Mouse (Mus musculus) forebrain, embryonic 11.5 days (tissue): ENCODE results near the gene Prr22. TPM values are rescaled to one million over a fixed set of nuclear protein-coding genes. Genes with fewer than 3 reads are reported as not detected.

Source experiments
- ATAC-seq: fragments of 200-750 bp; cut with Nextera tagmentation; replicated peaks from 2 replicates; pipeline ENCODE4 v1.8.0; 2017; ENCODE audit warnings: moderate TSS enrichment; ENCODE audit not compliant: low FRiP score
- DNase-seq: peaks from one replicate; pipeline ENCODE4 v3.0.0-alpha.2; 2017; ENCODE audit warnings: low spot score
- H3K27ac ChIP-seq: fragments of 300-500 bp; sonication (generic); 2 replicates; pipeline ENCODE4 v1.5.1; 2014; ENCODE audit warnings: low read depth, low read length
- H3K27me3 ChIP-seq: fragments of 300-500 bp; sonication (generic); 2 replicates; pipeline ENCODE4 v1.6.1; 2014; ENCODE audit warnings: mild to moderate bottlenecking, low read length, mixed read lengths; ENCODE audit not compliant: control insufficient read depth, insufficient read depth
- H3K36me3 ChIP-seq: fragments of 300-500 bp; sonication (generic); 2 replicates; pipeline ENCODE4 v1.6.1; 2014; ENCODE audit warnings: mild to moderate bottlenecking, low read length, moderate library complexity, mixed read lengths; ENCODE audit not compliant: control insufficient read depth, insufficient read depth
- H3K4me1 ChIP-seq: fragments of 300-500 bp; sonication (generic); replicated peaks from 2 replicates; pipeline ENCODE4 v1.6.1; 2014; ENCODE audit warnings: low read length, mixed read lengths; ENCODE audit not compliant: control insufficient read depth, insufficient read depth
- H3K4me2 ChIP-seq: fragments of 300-500 bp; sonication (generic); 2 replicates; pipeline ENCODE4 v1.6.1; 2014; ENCODE audit warnings: low read depth, mild to moderate bottlenecking, low read length, moderate library complexity, mixed read lengths; ENCODE audit not compliant: severe bottlenecking
- H3K4me3 ChIP-seq: fragments of 300-500 bp; sonication (generic); 2 replicates; pipeline ENCODE4 v1.5.1; 2014; ENCODE audit warnings: low read depth, low read length
- H3K9ac ChIP-seq: fragments of 300-500 bp; sonication (generic); 2 replicates; pipeline ENCODE4 v1.6.1; 2014; ENCODE audit warnings: low read length
- H3K9me3 ChIP-seq: fragments of 300-500 bp; sonication (generic); 2 replicates; pipeline ENCODE4 v1.6.1; 2016; ENCODE audit warnings: low read length, mixed read lengths; ENCODE audit not compliant: control insufficient read depth
- WGBS: fragments of 180-500 bp; shearing (Covaris S2); extraction: QIAGEN DNeasy Blood & Tissue Kit; methylation state at CpG from one replicate; pipeline ENCODE4 v1.1.7; 2014; 5-methylcytosine and 5-hydroxymethylcytosine counted together
- polyA plus RNA-seq: library from polyadenylated mRNA; unstranded; fragments of >200 nt; fragmentation: Nextera tagmentation; extraction: Ambion mirVana; gene quantifications from 2 replicates; pipeline ENCODE4 v1.2.1, GENCODE M21; 2014

Prr22 gene
- 1.3 and 1.8 TPM in 2 replicates for polyA plus RNA-seq

GRCm38 (mm10) chr17:56769950-56770349, at the start of gene Prr22:
Prr22 (plus strand) TSS chr17:56770250.
- peaks cover 12% of the 10 kb centered on the region; the same call in 1 of the 2 replicates for H3K36me3 ChIP-seq
- ATAC-seq = no peak

GRCm38 (mm10) chr17:56722441-56722840, 47.6 kb upstream of the Prr22 start:
- ATAC-seq (no peak), DNase-seq (no peak)
- WGBS = 93% methylated on average over 5 of the region's 5 CpGs
- H3K27me3 ChIP-seq = no peaks in the 10 kb centered on the region
- H3K4me3 ChIP-seq = no peak overlapping the region
- peaks cover 2% of the 10 kb centered on the region; the same call in 1 of the 2 replicates for H3K36me3 ChIP-seq
- peaks cover 4% of the 10 kb centered on the region; the same call in 1 of the 2 replicates for H3K4me1 ChIP-seq
- no peak overlapping the region for H3K4me2 ChIP-seq
- no peak overlapping the region for H3K9ac ChIP-seq
- H3K9me3 ChIP-seq = no peaks in the 10 kb centered on the region
- H3K27ac ChIP-seq = no peak overlapping the region

More at GRCm38 (mm10) chr17:56769950-56770349, at the start of gene Prr22:
- no peak within 1 kb of the TSS for H3K4me3 ChIP-seq
- H3K27ac ChIP-seq = no peak within 1 kb of the TSS
- H3K9me3 ChIP-seq = no peaks in the 10 kb centered on the region
- H3K4me2 ChIP-seq = no peak within 1 kb of the TSS
- peaks cover 4% of the 10 kb centered on the region for H3K4me1 ChIP-seq
- DNase-seq = no peak
- whole genome bisulfite sequencing = 89% methylated on average over 5 of the region's 5 CpGs
- no peaks in the 10 kb centered on the region for H3K27me3 ChIP-seq
- no peak within 1 kb of the TSS for H3K9ac ChIP-seq

GRCm38 (mm10) chr17:56723419-56724161, 46.5 kb upstream of the Prr22 start:
- Histone ChIP-seq H3K4me1 (peaks cover 5% of the 10 kb centered on the region; the same call in 1 of the 2 replicates), H3K36me3 (peaks cover 2% of the 10 kb centered on the region; the same call in 1 of the 2 replicates), H3K4me2 (no peak overlapping the region), H3K9me3 (no peaks in the 10 kb centered on the region), H3K9ac (no peak overlapping the region), H3K4me3 (no peak overlapping the region), H3K27me3 (no peaks in the 10 kb centered on the region), H3K27ac (no peak overlapping the region)
- ATAC-seq = no peak
- WGBS = 88% methylated on average over 11 of the region's 11 CpGs
- DNase-seq = no peak

GRCm38 (mm10) chr17:56727029-56727649, 42.9 kb upstream of the Prr22 start:
- Histone ChIP-seq H3K4me3 (no peak overlapping the region), H3K9me3 (no peaks in the 10 kb centered on the region), H3K9ac (no peak overlapping the region), H3K27ac (no peak overlapping the region), H3K36me3 (peaks cover 2% of the 10 kb centered on the region; the same call in 1 of the 2 replicates), H3K4me1 (peaks cover 5% of the 10 kb centered on the region; the same call in 1 of the 2 replicates), H3K27me3 (no peaks in the 10 kb centered on the region), H3K4me2 (no peak overlapping the region)
- no peak for ATAC-seq
- no peak for DNase-seq
- WGBS = 15% methylated on average over 7 of the region's 7 CpGs

GRCm38 (mm10) chr17:56727659-56728058, 42.4 kb upstream of the Prr22 start:
- peaks cover 5% of the 10 kb centered on the region; the same call in 1 of the 2 replicates for H3K4me1 ChIP-seq
- ATAC-seq = no peak
- H3K27ac ChIP-seq = no peak overlapping the region
- no peak for DNase-seq
- 9% methylated on average over 12 of the region's 12 CpGs for WGBS
- no peak overlapping the region for H3K9ac ChIP-seq
- H3K27me3 ChIP-seq = no peaks in the 10 kb centered on the region
- H3K4me2 ChIP-seq = no peak overlapping the region
- H3K9me3 ChIP-seq = no peaks in the 10 kb centered on the region
- H3K36me3 ChIP-seq = peaks cover 2% of the 10 kb centered on the region; the same call in 1 of the 2 replicates
- H3K4me3 ChIP-seq = no peak overlapping the region

GRCm38 (mm10) chr17:56728117-56728516, 41.9 kb upstream of the Prr22 start:
- no peak overlapping the region for H3K4me3 ChIP-seq

GRCm38 (mm10) chr17:56729151-56729550, 40.9 kb upstream of the Prr22 start:
- 71% methylated on average over 6 of the region's 6 CpGs for WGBS
- DNase-seq = no peak

More at GRCm38 (mm10) chr17:56728117-56728516, 41.9 kb upstream of the Prr22 start:
- Histone ChIP-seq H3K36me3 (peaks cover 2% of the 10 kb centered on the region; the same call in 1 of the 2 replicates), H3K4me1 (peaks cover 5% of the 10 kb centered on the region; the same call in 1 of the 2 replicates), H3K4me2 (no peak overlapping the region), H3K27me3 (no peaks in the 10 kb centered on the region), H3K27ac (no peak overlapping the region), H3K9me3 (no peaks in the 10 kb centered on the region), H3K9ac (no peak overlapping the region)
- no peak for ATAC-seq
- DNase-seq = no peak
- 54% methylated on average over 12 of the region's 12 CpGs for WGBS

GRCm38 (mm10) chr17:56729656-56730055, 40.4 kb upstream of the Prr22 start:
- 39% methylated on average over 2 of the region's 2 CpGs for WGBS
- DNase-seq (no peak), ATAC-seq (no peak)
- H3K9ac ChIP-seq = no peak overlapping the region
- H3K36me3 ChIP-seq = no peaks in the 10 kb centered on the region
- no peak overlapping the region for H3K4me3 ChIP-seq
- peaks cover 5% of the 10 kb centered on the region; the same call in 1 of the 2 replicates for H3K4me1 ChIP-seq
- H3K27me3 ChIP-seq = no peaks in the 10 kb centered on the region
- no peak overlapping the region for H3K4me2 ChIP-seq
- H3K9me3 ChIP-seq = no peaks in the 10 kb centered on the region
- no peak overlapping the region for H3K27ac ChIP-seq

More at GRCm38 (mm10) chr17:56729151-56729550, 40.9 kb upstream of the Prr22 start:
- no peaks in the 10 kb centered on the region for H3K9me3 ChIP-seq
- H3K4me3 ChIP-seq = no peak overlapping the region
- H3K36me3 ChIP-seq = no peaks in the 10 kb centered on the region
- H3K27me3 ChIP-seq = no peaks in the 10 kb centered on the region
- H3K4me2 ChIP-seq = no peak overlapping the region
- peaks cover 5% of the 10 kb centered on the region; the same call in 1 of the 2 replicates for H3K4me1 ChIP-seq
- H3K27ac ChIP-seq = no peak overlapping the region
- no peak overlapping the region for H3K9ac ChIP-seq
- no peak for ATAC-seq
